Mouse (Mus musculus): ENCODE measurements at regions not wholly inside any gene's neighbourhood (a gene's known extent, or its start where the extent isn't known, plus 50 kb on each side); places are given as distances from the start of the nearest gene placed in this dataset.

GRCm38 (mm10) chr8:10855696-10856095, 152.6 kb downstream of the Irs2 start:
- no peak for TF ChIP-seq CTCF (IDR thresholded peaks at IDR 0.05; ENCODE audit: insufficient read depth, low read length)
- TF ChIP-seq POLR2A (IDR thresholded peaks at IDR 0.05; ENCODE audit: borderline replicate concordance, extremely low read depth, low read depth, low read length): no peak

Measured in lung, adult 2 months (tissue).